Mouse (Mus musculus): ENCODE results near the gene Plppr3. TPM values are rescaled to one million over a fixed set of nuclear protein-coding genes. Genes with fewer than 3 reads are reported as not detected.

Plppr3 gene
- 6.2 and 7.2 TPM in 2 replicates for polyA plus RNA-seq (2015; fragmentation: Nextera tagmentation; extraction: Ambion mirVana)

DNA sequence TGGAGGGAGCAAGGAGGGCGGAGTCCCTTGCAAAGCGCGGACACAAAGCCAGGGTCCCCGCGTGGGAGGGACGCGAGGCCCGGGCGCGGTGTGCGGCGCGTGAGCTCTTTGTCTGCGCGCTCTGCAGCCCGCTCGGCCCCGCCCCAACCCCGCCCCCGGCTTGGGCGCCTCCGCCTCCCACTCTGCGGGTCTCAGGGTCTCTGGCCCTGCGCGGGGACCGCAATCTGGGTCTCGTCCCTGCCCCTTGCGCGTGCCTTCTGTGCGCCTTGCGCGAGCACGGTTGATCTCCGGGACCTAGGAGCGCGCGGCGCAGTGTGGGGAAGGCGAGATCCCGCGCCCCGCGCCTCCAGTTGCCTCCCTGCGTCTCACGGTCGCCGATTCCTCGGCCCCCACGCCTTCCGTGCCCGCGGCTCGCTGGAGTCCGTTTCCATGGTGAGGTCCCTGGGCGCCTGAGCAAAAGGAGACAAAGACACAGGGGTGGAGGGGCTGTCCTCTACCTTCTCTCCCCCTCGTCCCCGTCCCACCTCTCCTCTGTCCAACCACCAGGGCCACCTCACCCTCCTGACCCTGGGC is at the start of gene Plppr3, which contains the start of gene Prtn3:
Plppr3 (minus strand) TSS at position 345 of the 573 bp plus-strand sequence.
Prtn3 (plus strand) TSS at position 187 of the 573 bp plus-strand sequence.
- under 1% methylated on average over 57 of the region's 57 CpGs for WGBS
- Histone ChIP-seq H3K4me2 (replicated peaks; ENCODE audit: low read depth) (peak within 1 kb of the TSS; percentile 94), H3K9me3 (ENCODE audit: control insufficient read depth) (no peaks in the 10 kb centered on the region), H3K27me3 (replicated peaks; ENCODE audit: control insufficient read depth, insufficient read depth, low read length) (0 out of 2 replicates have a peak, but pooled peaks cover 5% of the 10 kb centered on the region), H3K4me3 (ENCODE audit: low read depth, low read length) (peak within 1 kb of the TSS; percentile 59), H3K4me1 (replicated peaks; ENCODE audit: control insufficient read depth, insufficient read depth, low read length) (no peaks in the 10 kb centered on the region), H3K27ac (ENCODE audit: low read depth, low read length) (no peak within 1 kb of the TSS), H3K36me3 (ENCODE audit: control insufficient read depth, insufficient read depth) (no peaks in the 10 kb centered on the region), H3K9ac (ENCODE audit: low read depth, low read length) (peak within 1 kb of the TSS; percentile 58)
- peak; percentile 22; the same call in 1 of the 2 replicates for ATAC-seq
- TF ChIP-seq CTCF (IDR thresholded peaks at IDR 0.05; ENCODE audit: low read depth), result no peak

DNA sequence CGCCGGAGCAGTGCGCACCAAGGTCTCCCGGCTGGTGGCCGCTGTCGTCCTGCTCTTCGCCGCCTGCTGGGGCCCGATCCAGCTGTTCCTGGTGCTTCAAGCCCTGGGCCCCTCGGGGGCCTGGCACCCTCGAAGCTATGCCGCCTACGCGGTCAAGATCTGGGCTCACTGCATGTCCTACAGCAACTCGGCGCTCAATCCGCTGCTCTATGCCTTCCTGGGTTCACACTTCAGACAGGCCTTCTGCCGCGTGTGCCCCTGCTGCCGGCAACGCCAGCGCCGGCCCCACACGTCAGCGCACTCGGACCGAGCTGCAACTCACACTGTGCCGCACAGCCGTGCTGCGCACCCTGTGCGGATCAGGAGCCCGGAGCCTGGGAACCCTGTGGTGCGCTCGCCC is 47.1 kb upstream of the Plppr3 start:
- Histone ChIP-seq H3K4me1 (replicated peaks; ENCODE audit: control insufficient read depth, insufficient read depth, low read length) (0 out of 2 replicates have a peak, but pooled peaks cover 3% of the 10 kb centered on the region), H3K4me3 (ENCODE audit: low read depth, low read length) (peak overlapping the region; percentile 13), H3K9me3 (ENCODE audit: control insufficient read depth) (no peaks in the 10 kb centered on the region), H3K27me3 (replicated peaks; ENCODE audit: control insufficient read depth, insufficient read depth, low read length) (peaks cover 38% of the 10 kb centered on the region), H3K27ac (ENCODE audit: low read depth, low read length) (no peak overlapping the region), H3K36me3 (ENCODE audit: control insufficient read depth, insufficient read depth) (no peaks in the 10 kb centered on the region; the same call in 1 of the 2 replicates), H3K9ac (ENCODE audit: low read depth, low read length) (no peak overlapping the region), H3K4me2 (replicated peaks; ENCODE audit: low read depth) (peak overlapping the region; percentile 59)
- TF ChIP-seq CTCF (IDR thresholded peaks at IDR 0.05; ENCODE audit: low read depth), result no peak
- WGBS, result 7% methylated on average over 33 of the region's 34 CpGs
- ATAC-seq, result no peak

DNA sequence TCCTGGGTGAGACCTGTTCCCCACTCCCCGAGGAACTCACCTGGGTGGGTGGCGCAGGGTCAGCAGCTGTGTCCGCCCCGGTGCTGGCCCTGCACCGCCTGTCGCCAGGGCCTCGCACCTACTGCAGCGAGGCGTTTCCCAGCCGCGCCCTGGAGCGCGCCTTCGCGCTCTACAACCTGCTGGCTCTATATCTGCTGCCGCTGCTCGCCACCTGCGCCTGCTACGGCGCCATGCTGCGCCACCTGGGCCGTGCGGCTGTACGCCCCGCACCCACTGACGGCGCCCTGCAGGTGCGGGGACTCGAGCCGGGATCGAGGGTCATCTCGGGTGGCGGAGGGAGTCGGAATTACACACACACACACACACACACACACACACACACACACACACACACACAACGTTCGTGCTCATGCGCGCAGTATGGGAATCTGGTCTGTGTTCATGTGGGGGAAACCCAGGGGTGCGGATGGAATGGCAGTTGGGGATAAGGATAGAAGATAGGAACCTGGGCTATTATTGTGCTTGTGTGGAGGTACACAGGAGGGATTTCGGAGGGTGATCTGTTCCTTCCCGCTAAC is 46.6 kb upstream of the Plppr3 start, which contains the start of gene R3hdm4:
R3hdm4 (minus strand) TSS at position 251 of the 578 bp plus-strand sequence.
- no peaks in the 10 kb centered on the region for H3K9me3 ChIP-seq (ENCODE audit: control insufficient read depth)
- peak; percentile 2; the same call in 1 of the 2 replicates for TF ChIP-seq CTCF (IDR thresholded peaks at IDR 0.05; ENCODE audit: low read depth)
- peak within 1 kb of the TSS; percentile 13 for H3K4me3 ChIP-seq (ENCODE audit: low read depth, low read length)
- no peak within 1 kb of the TSS for H3K9ac ChIP-seq (ENCODE audit: low read depth, low read length)
- peak within 1 kb of the TSS; percentile 59 for H3K4me2 ChIP-seq (replicated peaks; ENCODE audit: low read depth)
- no peaks in the 10 kb centered on the region; the same call in 1 of the 2 replicates for H3K36me3 ChIP-seq (ENCODE audit: control insufficient read depth, insufficient read depth)
- H3K27me3 ChIP-seq (replicated peaks; ENCODE audit: control insufficient read depth, insufficient read depth, low read length), result peaks cover 38% of the 10 kb centered on the region
- no peak within 1 kb of the TSS for H3K27ac ChIP-seq (ENCODE audit: low read depth, low read length)
- 0 out of 2 replicates have a peak, but pooled peaks have one; percentile 20 for ATAC-seq
- WGBS, result 3% methylated on average over 38 of the region's 41 CpGs
- 0 out of 2 replicates have a peak, but pooled peaks cover 6% of the 10 kb centered on the region for H3K4me1 ChIP-seq (replicated peaks; ENCODE audit: control insufficient read depth, insufficient read depth, low read length)

DNA sequence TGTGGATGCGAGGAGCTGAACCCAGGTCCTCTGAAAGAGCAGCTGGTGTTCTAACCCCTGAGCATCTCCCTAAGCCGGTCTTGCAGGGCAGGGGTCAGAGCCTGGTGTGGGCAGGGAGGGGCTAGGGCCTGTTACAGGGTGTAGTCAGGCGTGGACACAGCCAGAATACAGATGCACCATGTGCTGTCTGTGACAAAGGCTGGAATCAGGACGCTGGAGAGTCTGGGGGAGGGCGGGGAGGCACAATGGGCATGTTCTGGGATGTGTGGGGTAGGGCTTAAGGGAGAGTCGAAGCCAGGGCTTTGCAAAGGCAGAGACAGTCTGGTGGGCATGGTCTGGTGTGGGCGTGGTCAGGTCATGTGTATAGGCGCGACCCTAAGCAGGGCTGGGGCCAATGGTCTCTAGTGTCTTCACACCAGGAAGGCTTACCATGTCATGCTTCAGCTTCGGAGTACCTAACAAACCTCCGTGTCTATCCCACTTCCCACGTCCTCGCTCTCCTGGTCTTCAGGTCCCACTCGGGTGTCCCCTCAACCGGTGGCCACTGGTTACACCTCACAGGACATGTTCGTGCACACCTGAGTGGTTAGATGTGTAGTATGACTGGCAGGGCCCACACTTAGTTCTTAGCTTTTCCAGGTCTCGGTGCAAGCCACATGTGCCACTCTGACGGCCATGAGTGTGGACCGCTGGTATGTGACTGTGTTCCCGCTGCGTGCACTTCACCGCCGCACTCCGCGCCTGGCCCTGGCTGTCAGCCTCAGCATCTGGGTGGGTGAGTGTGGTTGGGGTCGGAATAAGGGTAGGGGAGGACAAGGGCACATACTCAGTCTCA is 45.8 kb upstream of the Plppr3 start:
- WGBS, result 27% methylated on average over 26 of the region's 26 CpGs
- Histone ChIP-seq H3K4me3 (ENCODE audit: low read depth, low read length) (0 out of 2 replicates have a peak overlapping the region, but pooled peaks have one; percentile 13), H3K27me3 (replicated peaks; ENCODE audit: control insufficient read depth, insufficient read depth, low read length) (peaks cover 38% of the 10 kb centered on the region), H3K36me3 (ENCODE audit: control insufficient read depth, insufficient read depth) (no peaks in the 10 kb centered on the region; the same call in 1 of the 2 replicates), H3K4me2 (replicated peaks; ENCODE audit: low read depth) (peak overlapping the region; percentile 59), H3K27ac (ENCODE audit: low read depth, low read length) (no peak overlapping the region), H3K9ac (ENCODE audit: low read depth, low read length) (no peak overlapping the region), H3K4me1 (replicated peaks; ENCODE audit: control insufficient read depth, insufficient read depth, low read length) (0 out of 2 replicates have a peak, but pooled peaks cover 9% of the 10 kb centered on the region), H3K9me3 (ENCODE audit: control insufficient read depth) (no peaks in the 10 kb centered on the region)
- TF ChIP-seq CTCF (IDR thresholded peaks at IDR 0.05; ENCODE audit: low read depth), result no peak
- no peak for ATAC-seq

DNA sequence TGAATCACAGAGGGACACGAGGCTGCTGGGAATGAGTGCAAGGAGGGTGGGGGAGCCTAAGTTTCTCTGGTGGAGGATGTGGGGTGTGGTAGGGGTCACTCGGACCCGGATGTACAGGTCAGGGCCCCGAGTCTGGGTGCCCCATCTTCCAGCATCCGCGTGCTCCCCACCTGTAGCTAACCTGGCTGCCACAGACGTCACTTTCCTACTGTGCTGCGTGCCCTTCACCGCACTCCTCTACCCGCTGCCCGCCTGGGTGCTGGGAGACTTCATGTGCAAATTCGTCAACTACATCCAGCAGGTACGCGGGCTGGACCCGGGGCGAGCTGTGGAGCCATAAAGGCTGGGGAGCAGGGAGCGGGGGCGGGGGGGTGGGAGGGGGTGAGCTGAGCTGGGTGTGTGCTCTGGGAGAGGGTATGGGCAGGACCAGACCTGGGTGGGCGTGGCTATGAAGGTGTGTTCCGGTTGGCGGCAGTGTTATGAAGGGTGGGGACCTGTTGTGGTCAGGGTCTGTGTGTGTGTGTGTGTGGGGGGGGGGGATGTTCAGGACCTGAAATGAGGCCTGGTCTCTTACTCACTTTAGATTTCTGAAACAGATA is 44.9 kb upstream of the Plppr3 start:
- no peaks in the 10 kb centered on the region for H3K9me3 ChIP-seq (ENCODE audit: control insufficient read depth)
- no peak overlapping the region for H3K9ac ChIP-seq (ENCODE audit: low read depth, low read length)
- no peak for TF ChIP-seq CTCF (IDR thresholded peaks at IDR 0.05; ENCODE audit: low read depth)
- ATAC-seq, result no peak
- WGBS, result 8% methylated on average over 21 of the region's 21 CpGs
- peak overlapping the region; percentile 7; the same call in 1 of the 2 replicates for H3K4me3 ChIP-seq (ENCODE audit: low read depth, low read length)
- no peaks in the 10 kb centered on the region; the same call in 1 of the 2 replicates for H3K36me3 ChIP-seq (ENCODE audit: control insufficient read depth, insufficient read depth)
- H3K4me1 ChIP-seq (replicated peaks; ENCODE audit: control insufficient read depth, insufficient read depth, low read length), result 0 out of 2 replicates have a peak, but pooled peaks cover 9% of the 10 kb centered on the region
- peak overlapping the region; percentile 54 for H3K4me2 ChIP-seq (replicated peaks; ENCODE audit: low read depth)
- H3K27me3 ChIP-seq (replicated peaks; ENCODE audit: control insufficient read depth, insufficient read depth, low read length), result peaks cover 38% of the 10 kb centered on the region
- no peak overlapping the region for H3K27ac ChIP-seq (ENCODE audit: low read depth, low read length)

Data from intestine, postnatal 0 days (tissue).